Mouse (Mus musculus): ENCODE results near the gene Add1.

Gene Add1

DNA sequence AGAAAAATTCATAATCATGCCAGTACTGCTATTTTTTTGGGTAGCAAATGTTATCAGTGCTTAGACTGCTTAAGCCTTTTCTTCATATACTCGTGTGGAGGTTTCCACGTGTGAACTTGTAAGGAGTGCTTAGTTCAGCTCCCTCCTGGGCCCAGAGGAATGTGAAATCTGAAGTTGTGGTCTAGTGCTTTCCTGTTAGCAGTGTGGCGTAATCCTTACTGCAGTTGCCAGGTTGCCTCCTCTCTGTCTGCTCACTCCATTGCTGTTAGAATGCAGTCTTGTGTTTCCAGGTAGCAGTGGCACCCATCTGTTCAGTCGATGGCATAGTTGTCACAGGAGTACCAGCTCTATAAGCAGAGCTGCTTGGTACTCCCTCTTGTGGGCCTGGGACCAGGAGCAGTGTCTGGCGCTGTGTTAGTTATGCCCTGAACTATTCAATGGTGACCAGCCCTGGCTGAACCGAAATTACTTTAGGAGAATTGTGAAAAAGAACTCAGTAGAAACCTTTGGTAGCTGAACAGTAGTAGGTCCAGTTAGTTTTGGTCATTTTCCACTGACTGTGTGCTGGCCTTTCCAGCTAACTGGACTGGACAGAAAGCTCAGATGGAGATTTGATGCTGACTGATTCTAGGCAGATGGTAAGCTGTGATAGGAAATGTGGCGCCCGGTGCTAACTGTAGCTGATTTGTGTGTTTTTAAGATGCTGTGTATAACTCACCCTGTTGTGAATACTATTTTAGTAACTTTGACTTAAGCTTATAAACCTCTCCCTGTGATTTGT lies 33.8 kb downstream of the Add1 start:
- no peak for DNase-seq (ENCODE audit: low spot score in 2 of 2)

DNA sequence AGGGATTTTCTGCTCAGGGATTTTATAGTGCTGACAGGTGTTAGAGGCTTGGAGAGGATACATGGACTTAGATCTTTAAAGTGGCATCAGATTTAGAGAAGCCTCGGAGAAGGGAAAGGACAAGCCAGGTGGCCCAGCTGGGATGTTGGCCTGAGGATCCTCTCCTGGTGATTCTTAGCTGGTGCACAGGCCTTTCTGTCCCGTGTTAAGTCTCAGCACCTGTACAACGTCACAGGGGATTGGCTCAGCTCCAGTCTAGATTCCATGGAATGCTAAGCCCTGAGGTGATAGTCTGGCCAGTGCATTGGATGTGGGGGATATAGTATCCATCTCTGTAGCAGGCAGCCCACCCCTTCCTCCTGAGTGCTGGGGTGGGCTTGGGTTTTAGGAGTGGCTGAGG lies 34.8 kb downstream of the Add1 start:
- no peak for DNase-seq (ENCODE audit: low spot score in 2 of 2)

DNA sequence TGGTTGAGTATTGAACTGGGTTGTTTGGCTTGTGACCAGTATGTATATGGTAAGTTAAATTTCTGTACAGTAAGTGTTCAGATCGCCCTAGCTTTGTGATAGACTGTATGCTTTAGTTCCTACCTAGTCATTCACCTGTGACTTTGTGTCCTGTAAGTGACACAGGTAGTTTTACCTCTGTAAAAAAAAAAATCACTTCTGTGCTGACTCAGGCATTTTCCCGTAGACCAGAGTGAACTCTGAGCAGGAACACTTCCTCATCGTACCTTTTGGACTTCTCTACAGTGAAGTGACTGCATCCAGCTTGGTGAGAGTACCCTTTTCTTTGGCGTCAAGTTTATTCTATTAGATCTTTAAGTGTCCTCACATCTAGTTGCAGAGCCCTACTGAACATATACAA lies 36.5 kb downstream of the Add1 start:
- no peak for DNase-seq (ENCODE audit: low spot score in 2 of 2)

DNA sequence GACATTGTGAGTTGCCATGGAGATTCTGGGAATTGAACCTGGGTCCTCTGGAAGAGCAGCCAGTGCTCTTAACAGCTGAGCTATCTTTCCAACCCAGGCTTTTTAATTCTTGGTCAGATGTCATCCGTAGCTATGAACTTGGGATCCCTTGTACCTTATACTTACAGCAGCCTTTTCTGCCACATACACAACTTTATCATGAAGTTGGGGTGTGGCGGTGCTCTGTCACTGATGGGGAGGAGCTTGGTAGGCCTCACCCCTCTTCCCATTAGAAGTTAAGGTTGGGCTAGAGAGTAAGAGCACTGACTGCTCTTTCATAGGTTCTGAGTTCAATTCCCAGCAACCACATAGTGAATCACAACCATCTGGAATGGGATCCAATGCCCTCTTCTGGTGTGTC lies 59.5 kb downstream of the Add1 start:
- DNase-seq (ENCODE audit: low spot score in 2 of 2): no peak

DNA sequence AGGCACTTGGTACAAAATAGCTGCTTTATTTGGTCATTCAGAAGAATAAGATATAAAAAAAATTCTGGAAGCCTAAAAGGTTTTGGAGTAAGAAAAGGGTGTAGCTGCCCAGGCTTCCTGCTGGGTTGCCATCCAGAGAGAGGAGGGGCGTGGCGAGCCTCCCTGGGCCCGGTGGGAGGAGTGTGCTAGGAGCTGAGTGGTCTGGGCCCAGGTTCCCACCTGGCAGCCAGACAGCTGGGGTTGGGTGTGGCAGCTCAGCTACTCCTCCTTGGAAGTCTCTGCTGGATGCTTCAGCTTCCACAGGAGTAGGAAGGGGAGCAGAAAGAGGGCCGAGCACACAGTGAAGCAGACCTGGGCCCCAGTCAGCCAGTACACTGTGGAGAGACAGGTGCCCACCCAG lies 60.2 kb downstream of the Add1 start:
- no peak for DNase-seq (ENCODE audit: low spot score in 2 of 2)

DNA sequence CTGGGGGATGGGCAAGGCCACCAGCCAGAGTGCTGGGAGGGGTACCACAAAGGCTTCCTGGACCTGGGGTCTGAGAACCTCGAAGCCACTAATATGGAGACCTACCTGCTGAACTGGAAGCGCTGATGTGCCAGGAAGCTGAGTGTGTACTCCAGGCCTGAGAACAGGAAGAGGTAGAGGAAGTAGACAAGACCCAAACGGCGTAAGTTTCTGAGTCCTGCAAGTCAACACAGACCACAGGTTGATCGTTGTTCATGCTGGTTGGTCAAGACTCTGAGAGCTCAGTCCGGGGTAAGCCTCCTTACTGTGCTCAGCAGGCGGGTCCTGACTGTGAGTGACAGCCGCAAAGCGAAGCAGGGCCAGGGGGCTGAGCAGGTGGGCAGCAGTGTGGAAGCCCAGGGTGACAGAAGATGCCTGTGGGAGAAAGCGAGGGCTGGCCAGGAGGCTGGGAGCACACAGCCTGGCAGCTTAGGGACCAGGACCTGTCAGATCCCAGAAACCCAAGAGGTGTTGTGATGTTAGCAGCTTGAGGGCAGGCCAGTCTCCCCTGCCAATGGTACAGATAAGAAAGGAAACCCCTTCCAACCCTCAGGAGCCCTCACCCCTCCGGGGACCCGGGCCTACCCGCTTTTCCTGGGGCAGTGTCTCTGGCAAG lies 61.4 kb downstream of the Add1 start:
- DNase-seq (ENCODE audit: low spot score in 2 of 2): no peak

DNA sequence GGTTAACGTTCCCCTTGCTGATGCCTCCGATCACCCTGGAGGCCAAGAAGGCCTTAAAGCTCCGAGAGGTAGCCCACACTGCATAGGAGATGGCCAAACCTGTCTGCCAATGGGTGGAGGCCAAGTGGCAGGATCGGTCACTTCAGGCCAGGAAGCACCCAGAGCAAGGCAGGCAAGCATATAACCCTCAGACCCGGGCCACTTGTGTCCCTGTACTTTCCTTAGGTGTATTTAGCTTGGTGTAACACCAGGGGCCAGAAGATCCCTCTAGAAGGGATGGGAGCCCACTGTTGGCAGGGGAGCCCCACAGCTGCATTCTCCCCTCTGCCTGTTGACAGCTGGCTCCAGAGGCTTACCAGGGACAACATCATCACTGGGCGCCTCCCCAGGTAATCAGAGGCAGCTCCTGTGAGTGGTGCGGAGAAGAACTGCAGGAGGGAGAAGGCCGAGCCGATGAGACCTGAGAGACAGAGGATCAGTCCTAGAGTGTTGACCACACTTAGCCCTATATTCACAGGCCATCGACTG lies 62.3 kb downstream of the Add1 start:
- DNase-seq (ENCODE audit: low spot score in 2 of 2): peak in 1 of 2 experiments; percentile 20

DNA sequence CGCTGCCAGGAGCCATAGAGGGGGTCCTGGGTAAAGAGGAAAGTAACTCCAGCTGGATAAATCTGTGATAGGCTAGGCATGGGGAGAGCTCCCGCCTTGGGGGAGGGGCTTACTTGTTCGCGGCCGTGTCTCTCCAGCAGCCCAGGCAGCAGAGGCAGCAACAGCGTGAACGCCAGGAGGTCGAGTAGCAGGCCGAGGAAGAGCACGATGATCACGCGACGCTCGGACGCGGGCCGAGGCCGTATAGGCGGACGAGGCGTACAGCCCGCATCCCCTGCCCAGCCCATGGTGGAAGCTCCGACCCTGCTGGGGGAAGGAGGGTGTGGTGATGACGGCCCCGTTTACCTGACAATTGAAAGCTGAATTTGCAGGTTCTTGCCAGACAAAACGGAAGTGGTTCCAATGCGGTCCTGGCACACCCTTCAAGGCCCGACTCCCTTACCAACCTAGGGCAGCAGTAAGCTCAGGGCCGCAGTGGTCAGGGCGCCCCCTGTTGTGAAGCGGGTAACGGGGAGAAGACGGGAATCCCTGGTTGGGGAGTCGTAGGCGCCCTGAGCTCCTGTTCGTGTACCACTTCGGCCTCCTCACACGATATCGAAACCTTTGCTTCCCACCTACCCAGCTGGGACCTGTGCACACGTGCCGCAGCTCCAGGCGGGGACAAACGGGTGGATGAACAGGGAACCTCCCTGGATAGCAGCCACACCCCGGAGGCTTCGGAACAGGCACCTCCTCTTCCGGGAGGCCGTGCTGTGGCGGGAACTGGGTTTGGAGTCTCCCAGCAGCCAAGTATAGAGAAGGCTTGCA lies 63.2 kb downstream of the Add1 start, which contains the start of gene Mfsd10:
TSS of gene Mfsd10 (minus strand) at position 732 of the 807 bp plus-strand sequence.
- DNase-seq (ENCODE audit: low spot score in 2 of 2): peak; percentile 79 to 82

DNA sequence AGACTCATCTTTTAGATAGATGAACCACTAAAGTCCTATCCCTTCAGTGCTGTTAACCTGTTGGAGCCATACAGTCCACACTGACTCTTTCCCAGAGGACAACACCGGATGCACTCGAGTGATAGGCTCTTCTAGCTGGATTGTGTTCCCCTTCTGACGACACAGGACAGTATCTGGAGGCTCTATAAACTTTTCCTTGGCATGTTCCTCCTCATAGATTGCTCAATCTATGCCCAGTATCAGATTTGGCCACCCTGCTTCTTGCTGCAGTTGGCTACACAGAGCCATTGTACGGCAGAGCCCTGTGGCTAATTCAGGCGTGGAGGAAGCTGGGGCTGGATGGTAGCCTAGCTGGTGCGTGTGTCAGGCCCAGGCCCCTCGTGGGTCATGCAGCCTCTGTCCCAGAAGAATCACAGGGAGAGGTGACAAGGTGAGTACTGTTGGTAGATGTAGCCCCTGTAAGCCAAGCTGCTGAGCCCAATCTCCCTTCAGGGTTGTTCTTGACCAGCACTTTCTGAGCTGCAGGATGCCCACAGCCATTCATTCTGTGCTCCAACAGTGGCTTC lies 64.2 kb downstream of the Add1 start:
- DNase-seq (ENCODE audit: low spot score in 2 of 2): no peak

DNA sequence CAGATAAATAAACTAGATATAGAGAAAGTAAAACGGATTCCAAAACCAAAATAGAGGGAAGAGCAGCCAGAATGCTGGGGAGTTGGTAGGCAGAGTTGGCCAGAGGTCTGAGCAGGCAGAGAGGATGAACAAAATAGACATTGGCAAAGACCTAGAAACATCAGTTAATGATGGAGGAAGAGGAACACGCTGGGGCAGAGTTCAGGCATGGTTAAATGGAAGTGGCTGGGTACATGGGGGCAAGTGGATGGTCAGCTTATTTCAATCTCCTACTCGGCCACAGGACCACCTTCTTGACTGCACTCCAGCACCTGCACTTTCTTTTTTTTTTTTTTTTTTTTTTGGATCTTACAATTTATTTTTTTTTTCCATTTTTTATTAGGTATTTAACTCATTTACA lies 68.5 kb downstream of the Add1 start:
- no peak for DNase-seq (ENCODE audit: low spot score in 2 of 2)

DNA sequence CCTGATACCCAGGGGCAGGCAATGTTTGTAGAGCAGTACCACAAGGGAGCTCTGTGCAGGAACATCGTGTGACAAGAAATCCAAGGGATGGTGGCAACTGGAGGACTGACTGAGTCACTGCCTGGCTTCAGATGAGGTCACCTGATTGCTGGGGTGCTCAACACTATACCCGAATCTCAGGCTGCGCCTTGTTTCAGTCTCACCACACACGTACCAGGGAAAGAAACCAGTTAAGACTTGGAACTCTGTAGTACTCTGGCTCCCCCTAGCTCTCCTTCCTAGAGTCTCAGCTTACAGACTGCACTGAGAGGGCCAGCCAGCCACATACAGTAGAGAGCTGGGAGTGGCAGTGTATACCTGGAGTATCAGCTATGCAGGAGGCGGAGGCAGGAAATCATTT lies 69.5 kb downstream of the Add1 start:
- DNase-seq (ENCODE audit: low spot score in 2 of 2): peak in 1 of 2 experiments; percentile 22

DNA sequence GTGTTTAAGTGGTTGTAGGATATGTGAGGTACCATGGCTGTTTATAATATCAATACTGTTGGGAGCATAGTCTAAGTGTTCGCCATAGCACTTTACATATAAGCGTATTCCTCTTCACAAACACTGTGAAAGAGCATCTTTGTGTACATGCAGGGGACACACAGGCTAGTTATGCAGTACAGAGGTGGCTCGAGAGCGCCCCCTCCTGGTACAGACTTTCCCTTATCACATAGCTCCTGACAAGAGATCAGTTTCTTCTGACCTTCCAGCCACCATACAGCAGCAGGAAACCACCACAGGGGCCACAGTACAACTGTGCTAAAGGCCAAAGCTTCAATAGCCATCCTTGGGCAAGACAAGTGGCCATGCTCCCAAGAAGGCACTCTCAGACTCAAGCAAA lies 74.1 kb downstream of the Add1 start:
- DNase-seq (ENCODE audit: low spot score in 2 of 2): peak in 1 of 2 experiments; percentile 41

DNA sequence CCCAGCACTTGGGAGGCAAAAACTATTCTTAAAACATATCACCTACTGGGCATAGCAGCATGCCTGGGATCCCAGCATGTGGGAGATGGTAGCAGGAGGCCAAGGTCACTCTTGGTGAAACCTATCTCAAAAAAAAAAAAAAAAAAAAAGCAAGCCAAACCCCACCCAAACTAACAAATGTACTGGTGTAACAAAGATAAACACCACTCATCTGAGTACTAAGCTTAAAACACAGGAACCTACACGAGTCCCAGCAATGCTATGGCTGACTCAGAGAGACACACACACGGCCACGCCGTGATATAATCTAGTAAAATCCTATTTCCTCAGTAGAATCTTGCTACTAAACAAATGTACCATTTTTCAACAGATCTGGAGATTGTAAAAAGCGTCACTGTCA lies 79.5 kb downstream of the Add1 start:
- no peak for DNase-seq (ENCODE audit: low spot score in 2 of 2)

DNA sequence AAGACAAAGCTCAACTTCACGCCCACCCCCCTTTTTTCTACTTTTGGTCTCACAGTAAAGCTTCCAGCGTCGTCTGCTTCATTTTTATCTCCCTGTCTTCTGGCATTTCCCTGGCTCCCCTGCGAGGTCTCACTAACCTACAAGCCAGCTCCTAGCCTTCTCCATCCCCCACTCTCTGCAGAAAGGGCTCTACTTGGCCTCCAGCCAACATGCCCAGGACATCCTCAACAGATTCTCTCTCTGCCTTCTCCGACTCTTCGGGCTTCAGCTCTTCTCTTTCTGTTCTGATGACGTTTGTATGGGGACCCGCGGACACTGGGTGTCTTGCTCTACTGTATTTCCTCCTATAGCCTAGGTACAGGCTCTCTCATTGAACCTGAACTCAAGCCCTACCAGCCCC lies 81.4 kb downstream of the Add1 start:
- DNase-seq (ENCODE audit: low spot score in 2 of 2): no peak

DNA sequence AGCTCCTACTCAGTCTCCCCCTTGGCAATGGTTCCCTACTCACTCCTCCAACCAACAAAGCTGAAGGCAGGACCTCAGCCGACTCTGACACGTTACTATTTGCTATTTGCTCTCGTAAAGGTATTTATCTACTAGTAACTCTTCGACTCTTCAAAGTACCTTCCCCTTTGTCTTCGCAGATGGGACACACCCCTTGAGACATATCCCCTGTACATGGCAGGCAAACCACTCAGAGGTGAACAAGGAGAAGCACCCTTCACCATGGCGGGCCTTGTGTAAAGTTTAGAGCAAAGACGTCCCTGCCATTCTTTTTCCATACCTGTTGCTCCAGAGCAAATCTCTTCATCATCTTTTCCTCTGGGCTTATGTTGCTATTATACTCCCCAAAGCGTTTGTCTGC lies 84.1 kb downstream of the Add1 start:
- no peak for DNase-seq (ENCODE audit: low spot score in 2 of 2)

DNA sequence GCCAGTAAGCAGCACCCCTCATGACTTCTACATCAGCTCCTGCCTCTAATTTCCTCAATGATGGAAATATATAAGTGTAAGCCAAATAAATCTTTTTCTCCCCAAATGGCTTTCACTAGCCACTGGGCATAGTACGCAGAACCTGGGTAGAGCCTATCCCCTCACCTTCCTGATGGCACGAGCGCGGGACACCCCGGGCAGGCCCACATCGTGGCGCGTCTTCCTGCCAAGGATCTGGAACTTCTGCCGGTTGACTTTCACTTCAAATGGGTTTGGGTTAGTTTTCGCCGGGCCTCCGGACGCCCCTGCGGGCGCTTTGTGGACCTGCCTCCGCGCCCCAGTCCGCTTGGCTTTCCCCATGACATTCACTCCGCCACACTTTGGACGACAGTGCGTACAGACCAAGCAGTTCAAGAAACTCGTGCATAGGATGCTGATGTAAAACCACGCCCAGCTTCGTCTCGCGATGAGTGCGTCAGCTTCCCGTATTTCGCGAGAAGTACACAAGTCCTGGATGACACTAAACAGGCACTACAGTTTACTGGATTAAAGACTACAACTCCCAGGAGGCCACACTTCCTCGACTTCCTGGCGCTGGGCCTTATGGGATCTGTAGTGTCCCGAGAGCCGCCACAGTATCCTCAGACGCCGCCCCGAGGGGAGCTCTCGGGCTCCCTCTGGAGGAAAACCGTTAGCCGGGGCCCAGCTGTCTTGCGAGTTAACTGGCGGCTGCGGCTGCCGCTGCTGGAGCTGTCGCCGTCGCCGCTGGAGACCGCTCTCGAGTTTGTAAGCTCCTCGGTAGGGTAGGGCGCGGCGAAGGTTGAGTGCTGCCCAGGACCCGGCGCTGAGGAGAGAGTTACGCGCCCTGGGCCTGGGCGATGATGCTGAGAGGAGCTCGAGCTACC lies 86.5 kb downstream of the Add1 start, which contains the start of the genes Nop14 and Grk4:
TSS of gene Nop14 (minus strand) at position 463 of the 905 bp plus-strand sequence.
TSS of gene Grk4 (plus strand) at position 694 of the 905 bp plus-strand sequence.
- peak; percentile 98 to 99 for DNase-seq (ENCODE audit: low spot score in 2 of 2)

DNA sequence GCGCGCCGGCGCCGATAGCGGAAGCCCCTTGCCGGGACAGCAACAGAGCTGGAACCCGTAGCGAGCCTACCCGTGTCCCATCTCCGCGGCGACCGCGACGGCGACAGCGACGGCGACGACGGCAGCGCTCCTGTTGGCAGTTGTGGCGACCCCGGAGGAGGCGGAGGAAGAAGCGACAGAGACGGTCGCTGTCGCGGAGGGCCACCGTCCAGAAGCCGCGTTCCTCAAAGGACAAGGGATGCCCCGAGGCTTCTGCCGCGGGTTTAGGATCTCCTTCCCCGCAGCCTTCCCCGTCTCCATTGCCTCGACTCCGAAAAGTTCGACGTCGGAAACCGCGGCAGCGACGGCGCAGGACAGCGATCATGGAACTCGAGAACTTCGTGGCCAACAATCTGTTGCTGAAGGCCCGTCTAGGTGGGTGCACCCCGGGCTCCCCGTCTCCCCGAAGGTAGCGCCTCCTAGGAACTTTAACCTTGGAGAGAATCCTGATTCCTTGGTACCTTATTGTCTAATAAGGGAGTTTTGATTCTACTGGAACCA lies 87.2 kb downstream of the Add1 start:
- DNase-seq (ENCODE audit: low spot score in 2 of 2): no peak

DNA sequence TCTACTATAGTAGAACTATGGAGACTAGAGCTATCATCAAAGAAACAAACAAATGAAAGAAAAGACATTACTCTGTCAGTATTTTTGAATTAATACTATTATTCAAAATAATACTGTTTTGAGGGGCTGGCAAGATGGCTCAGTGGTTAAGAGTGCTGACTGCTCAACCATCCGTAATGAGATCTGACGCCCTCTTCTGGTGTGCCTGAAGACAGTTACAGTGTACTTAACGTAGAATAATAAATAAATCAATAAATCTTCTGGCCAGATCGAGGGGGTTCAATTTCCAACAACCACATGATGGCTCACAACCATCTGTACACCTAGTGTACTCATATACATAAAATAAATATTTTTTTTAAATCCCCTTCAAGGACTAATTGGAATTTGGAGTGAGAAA lies 88.4 kb downstream of the Add1 start:
- no peak for DNase-seq (ENCODE audit: low spot score in 2 of 2)

DNA sequence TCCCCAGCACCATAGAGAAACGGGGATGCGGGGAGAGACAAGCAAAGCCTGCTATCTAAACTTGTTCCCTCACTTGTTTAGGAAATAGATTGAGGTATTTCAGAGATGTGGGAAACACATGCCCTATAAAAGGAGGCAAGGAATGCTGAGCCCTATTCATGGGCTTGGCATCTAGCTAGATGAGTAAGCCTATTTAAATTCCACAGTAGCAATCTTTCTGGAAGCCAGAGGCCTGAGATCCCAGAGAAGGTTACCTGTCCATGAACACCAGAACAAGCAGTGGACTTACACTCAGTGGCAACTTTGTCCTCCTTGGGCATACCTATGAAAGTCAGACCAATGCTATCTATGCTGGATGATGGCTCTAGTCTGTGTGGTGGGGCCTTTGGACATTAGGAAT lies 89.8 kb downstream of the Add1 start:
- DNase-seq (ENCODE audit: low spot score in 2 of 2): no peak

DNA sequence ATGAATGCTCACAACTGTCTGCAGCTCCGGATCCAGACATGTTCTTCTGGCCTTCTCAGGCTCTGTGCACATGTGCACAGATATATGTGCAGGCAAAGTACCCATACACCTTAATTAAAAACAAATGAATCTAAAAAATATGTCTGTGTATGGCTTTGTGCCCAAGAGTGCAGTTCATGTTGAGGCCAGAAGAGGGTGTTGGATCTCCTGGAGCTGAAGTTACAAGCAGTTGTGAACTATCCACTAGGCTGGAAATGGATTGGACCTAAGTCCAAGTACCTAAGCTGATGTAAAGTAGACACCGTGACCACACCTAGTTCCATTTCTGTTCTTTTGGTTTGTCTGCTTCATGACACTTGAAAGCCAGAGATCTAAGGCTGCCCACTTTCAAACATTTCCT lies 96.0 kb downstream of the Add1 start:
- DNase-seq (ENCODE audit: low spot score in 2 of 2): no peak
